Mouse (Mus musculus) brain, embryonic 14.5 days (tissue): ENCODE data around the gene Pdk2.

Experiments used
- CTCF ChIP-seq: fragments of 200-500 bp; IDR thresholded peaks from 2 replicates; pipeline ENCODE4 v1.5.1; 2012; ENCODE audit warnings: inconsistent platforms, mild to moderate bottlenecking, moderate library complexity, borderline replicate concordance; ENCODE audit not compliant: insufficient read depth, insufficient read length; ENCODE audit errors: extremely low read depth
- POLR2A ChIP-seq: fragments of 200-500 bp; IDR thresholded peaks from 2 replicates; pipeline ENCODE4 v1.6.1; 2012; ENCODE audit warnings: mild to moderate bottlenecking, inconsistent platforms, borderline replicate concordance; ENCODE audit not compliant: poor library complexity, insufficient read depth, insufficient read length, severe bottlenecking; ENCODE audit errors: extremely low read depth

DNA sequence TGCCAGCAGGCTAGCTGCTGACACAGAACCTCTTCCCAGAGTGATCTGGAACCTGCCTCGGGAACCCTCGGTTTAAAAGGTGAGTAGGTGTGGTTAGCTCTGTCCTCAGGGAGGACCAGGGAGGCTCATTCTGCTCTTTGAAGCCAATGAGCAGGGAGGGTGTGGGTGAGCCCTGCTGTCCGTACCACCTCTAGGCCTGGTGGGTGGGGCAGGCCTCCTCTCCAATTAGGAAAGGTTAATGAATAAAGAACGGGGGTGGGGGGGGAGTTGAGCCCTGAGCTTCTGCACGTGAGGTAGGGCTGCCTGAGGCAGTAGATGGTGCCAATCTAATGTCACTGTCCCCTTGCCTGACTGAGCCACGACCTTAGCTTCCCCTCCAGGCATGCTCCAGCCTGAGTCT is 8.2 kb downstream of the Pdk2 start:
- TF ChIP-seq POLR2A = no peak
- TF ChIP-seq CTCF = no peak
